In the genomic region with DNA sequence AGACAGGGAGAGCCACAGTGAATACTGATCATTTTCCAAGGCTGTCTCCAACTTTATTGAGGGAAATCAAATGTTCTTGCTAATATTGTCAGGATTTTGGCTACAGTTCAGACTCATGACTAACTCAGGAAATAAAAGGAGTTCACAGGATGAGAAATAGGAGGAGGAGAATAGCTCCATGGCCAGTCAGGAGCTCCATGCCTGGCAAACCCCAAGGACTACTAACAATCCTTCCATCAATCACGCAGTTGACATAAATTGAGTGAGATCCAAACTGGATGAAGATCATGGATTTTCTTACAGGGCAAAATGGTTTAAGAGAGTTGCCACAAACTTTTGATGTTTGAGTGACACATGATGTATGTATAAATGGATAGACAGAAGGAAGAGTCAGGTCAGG, we compare ENCODE assay signal across 15 mouse cellular contexts.
"Had no signal": no experiment of that assay in that cellular context is flagged by ENCODE, and none has a peak within 500 bp of the region (broad histone marks: within the 10 kb centered on the region; RNA-seq: fewer than 3 reads in every experiment).

No protein-coding gene starts in this region.

- DNase-seq: kidney, postnatal 10 days; kidney, postnatal 36 days; liver, embryonic 13.5 days; lung, embryonic 14.5 days; lung, postnatal 10 days; lung, postnatal 36 days; thymus, adult 18-20 months; thymus, postnatal 36 days had no signal

- H3K4me3 ChIP-seq: kidney, embryonic 15.5 days; liver, embryonic 13.5 days; megakaryocyte, embryonic 14.5 days; midbrain, embryonic 10.5 days; midbrain, embryonic 13.5 days; myocyte; neural tube, embryonic 13.5 days had no signal

- H3K9me3 ChIP-seq: kidney, embryonic 15.5 days; liver, embryonic 13.5 days; megakaryocyte, embryonic 14.5 days; midbrain, embryonic 10.5 days; midbrain, embryonic 13.5 days; neural tube, embryonic 13.5 days had no signal

- H3K9ac ChIP-seq: kidney, embryonic 15.5 days; liver, embryonic 13.5 days; lung, embryonic 14.5 days; midbrain, embryonic 13.5 days; neural tube, embryonic 13.5 days had no signal

- H3K27ac ChIP-seq: kidney, embryonic 15.5 days; liver, embryonic 13.5 days; midbrain, embryonic 10.5 days; midbrain, embryonic 13.5 days; neural tube, embryonic 13.5 days had no signal

- ATAC-seq: midbrain, embryonic 13.5 days; midbrain, embryonic 16.5 days had no signal

- H3K4me2 ChIP-seq: kidney, embryonic 15.5 days; liver, embryonic 13.5 days; lung, embryonic 14.5 days; midbrain, embryonic 13.5 days; neural tube, embryonic 13.5 days had no signal

- H3K27me3 ChIP-seq: kidney, embryonic 15.5 days; liver, embryonic 13.5 days; megakaryocyte, embryonic 14.5 days; midbrain, embryonic 13.5 days; neural tube, embryonic 13.5 days had no signal

- H3K36me3 ChIP-seq: kidney, embryonic 15.5 days; liver, embryonic 13.5 days; midbrain, embryonic 10.5 days; midbrain, embryonic 13.5 days; neural tube, embryonic 13.5 days had no signal

- H3K4me1 ChIP-seq: kidney, embryonic 15.5 days; liver, embryonic 13.5 days; megakaryocyte, embryonic 14.5 days had no signal
